Mouse (Mus musculus) kidney, adult 11 months (tissue): ENCODE measurements at regions not wholly inside any gene's neighbourhood (a gene's known extent, or its start where the extent isn't known, plus 50 kb on each side); places are given as distances from the start of the nearest gene placed in this dataset.

Experiments
- DNase-seq: peaks from one replicate; pipeline ENCODE4 v3.0.0; 2022

DNA sequence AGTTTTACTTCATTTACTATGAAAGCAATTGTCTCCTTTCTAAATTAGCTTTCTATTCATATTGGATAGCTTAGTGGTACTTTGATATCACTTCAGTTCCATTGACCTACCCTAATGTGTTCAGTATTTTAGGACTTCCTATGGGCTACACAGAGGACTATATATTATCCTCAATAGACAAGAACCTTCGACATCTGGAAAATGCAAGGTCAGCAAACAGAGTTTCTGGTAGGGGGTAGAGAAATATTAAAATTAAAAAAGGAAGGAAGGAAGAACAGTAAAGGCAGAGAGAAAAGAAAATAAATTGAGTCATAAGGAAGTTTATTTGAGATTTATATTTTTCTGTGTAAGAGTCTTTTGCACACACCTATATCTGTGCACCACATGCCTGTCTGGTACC, 107.4 kb upstream of the Insig1 start:
- DNase-seq = no peak

DNA sequence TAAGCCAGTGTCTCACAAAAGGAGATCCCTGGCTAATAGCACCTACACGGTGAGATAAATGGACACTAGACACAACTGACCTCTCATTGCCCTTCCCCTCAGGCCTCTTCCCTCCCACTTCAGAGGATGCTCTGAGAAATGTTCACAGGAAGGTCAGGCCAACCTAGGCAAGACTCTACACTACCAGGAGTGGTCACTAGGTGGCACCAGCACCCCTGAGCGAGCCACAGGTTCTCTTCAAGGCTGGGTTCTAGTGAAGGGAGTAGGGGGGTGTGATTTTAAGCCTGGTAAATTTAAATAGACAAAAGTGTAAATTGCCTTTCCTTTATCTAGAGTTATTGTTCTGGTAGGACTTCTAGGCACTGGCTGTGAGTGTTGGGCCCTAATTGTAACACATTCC, 76.0 kb upstream of the Insig1 start:
- peak; percentile 44 for DNase-seq

DNA sequence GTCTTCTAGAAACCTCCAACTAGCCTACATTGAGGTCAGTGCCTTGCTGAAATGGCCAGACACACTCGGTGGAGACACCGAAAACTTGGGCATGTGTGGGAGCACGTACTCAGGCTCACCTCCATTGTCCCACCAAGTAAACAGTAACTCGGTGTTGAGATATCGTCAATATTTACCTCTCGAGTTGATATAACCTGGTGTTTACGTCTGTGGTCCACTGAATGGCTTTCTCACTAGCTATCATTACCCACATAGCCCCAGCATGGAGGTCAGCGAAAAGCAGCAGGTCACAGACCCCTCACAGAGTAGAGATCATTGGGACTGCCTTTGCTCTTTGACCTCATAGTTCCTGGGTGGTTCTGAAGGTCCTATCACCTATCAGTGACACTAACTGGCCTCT, 73.4 kb upstream of the Insig1 start:
- DNase-seq = no peak

DNA sequence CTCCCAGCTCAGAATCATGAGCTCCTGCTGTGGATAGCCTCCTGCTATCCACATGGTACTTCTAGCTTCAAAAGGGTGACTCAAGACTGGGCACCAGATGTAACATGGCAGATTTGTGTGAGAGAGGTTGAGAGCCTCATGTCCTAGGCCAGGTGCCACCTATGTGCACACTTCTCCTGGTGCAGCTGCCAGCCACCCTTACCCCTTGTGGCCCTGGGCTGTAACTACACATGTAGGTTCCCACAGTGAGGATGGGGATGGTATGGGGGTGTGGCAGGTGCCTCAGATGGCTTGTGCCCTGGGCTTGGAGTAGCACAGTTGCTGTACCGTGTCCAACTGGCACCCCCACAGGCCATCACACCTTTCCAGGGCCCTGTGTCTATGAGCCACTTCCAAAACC, 68.2 kb upstream of the Insig1 start:
- DNase-seq = no peak

DNA sequence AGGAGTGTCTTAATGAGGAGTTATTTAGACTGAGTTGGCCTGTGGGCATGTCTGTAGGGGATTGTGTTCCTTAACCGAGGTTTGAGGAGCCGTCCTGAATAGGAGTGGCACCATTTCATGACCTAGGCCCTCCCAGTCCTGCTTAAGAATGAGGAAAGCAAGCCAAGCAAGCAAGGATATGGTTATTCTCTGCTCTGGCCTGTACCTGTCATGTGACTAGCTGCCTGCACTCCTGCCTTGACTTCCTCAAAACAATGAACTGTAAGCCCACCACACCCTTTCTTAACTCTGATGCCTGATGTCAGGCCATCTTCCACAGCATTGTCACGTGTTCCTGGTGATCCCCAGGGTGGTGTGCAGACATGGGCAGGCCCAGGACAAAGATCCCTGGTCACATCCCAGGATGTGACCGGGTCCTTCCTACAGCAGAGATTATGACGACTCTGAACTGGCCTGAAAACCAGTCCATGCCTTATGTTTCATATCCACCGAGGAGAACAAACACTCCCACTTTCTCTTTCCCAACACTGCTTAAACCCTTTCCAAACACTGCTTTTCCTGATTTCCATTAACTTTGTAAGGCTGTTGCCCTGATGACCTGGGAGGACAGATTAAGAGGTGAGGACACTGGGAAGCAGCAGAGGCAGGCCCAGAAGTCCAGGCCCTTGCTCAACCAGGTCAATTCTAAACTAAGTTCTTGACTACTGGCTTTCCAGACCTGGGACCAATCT, 67.2 kb upstream of the Insig1 start:
- DNase-seq = no peak

DNA sequence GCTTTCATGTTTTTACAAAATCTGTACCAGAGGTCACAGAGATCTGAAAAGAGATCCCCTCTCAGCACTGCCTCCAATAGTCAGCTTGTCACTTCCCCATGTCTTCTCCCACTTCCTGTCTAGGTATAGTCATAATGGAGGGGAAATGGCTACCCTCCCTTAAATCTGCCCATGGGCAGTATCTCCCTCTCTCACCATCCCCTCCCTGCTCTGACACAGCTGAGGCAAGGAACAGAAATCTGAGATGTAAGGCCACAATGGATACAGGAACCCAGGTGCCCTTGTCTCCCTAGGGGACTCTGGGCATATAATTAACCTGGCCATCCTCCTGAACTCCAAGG, 66.7 kb upstream of the Insig1 start:
- DNase-seq = no peak

DNA sequence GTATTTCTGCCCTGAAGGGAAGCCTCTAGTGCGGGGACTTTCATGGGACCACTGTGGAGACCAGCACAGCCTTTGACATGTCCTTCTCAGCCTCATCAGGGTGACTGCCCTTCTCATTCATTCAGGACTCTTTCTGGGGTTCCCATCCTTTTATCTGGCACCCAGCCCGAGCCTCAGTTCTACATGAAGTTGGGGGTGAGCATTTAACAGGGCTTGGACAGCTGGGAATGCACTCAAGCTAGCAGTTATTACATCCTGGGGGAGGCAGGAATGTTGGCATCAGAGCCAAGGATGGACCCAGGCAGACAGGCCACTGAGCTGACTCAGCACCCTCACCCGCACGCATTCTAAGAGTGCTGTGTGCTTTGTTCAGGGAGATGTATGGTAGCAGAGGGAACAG, 61.8 kb upstream of the Insig1 start:
- no peak for DNase-seq

DNA sequence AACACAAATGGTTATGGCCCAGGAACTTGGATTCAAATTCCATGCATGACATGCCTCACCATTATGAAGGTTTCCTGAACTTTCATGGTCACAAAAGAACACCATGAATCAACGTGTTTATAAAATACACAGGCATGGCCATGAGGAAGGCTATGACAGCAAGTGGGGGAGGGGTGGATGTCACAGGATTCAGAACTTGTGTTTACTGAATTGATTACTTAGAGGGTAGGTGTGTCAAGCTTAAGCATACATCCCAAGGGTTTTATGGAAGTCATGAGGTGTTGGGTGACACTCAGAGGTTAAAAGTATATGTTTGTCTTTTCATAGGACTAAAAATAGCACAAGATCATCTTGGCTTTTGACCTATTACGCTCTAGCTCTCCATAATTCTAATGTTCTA, 61.3 kb upstream of the Insig1 start:
- DNase-seq = no peak

DNA sequence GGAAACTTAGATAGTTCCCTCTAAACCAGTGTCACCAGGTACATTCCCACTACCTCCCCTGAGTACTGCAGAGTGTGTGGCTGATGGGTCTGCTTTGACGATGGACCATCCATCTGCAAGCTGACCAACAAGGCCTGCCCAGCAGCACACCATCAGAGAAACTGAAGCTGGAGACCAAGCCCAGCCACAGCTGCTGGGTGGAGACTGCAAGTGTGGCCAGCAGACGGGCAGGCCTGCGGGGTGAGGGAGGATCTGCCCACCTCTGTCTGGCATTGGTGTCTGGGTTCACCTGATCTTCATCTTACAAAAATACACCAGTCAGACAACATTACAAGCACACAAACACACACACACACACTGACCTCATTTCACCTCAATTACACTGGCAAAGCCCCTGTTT, 60.6 kb upstream of the Insig1 start:
- no peak for DNase-seq

DNA sequence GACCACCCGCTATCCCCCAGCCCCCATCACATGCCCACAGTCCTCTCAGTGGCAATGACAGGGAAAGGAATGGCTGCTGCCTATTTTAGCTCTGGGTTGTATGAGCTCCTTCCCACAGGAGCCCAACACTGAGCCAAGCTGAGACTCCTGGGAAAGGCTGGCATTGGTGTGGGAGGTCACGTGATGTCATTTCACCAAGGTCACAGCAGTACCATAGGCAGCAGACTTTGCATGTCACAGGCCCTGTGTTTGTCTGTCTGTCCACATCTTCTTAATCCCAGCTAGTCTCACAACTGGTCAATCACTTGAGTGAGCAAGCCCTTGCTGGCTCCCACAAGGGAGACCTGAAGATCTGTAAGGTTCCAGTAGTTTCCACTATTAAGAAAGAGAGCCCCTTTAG, 58.7 kb upstream of the Insig1 start:
- no peak for DNase-seq

DNA sequence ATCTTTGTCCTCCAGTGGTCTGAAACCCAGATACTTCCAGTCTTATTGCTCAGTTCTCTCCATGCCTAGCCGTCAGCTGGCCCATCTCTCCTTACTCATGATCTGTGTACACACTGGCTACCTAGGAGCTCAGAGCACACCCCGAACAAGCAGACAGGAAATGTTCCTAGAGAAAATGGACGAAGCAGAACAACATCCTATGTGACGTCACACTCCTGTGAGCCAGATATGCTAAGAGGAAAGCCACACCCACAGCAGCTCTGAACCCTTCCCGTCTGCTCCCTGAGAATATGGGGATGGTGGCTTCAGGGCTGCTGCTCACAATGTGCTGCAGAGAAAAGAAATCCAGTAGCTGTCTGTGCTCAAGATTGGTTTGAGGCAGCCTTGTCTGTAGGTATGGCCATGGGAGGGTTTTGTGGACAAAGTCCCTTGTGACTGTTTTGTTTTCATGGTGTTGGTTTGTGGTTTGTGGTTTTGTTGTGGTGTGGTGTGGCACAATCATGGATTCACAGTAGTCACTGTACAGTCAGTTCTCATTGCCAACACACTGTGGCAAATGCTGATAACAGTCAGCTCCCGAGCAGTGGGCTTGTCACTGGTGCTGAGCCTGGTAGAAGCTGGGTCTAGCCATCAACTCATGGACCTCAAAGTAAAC, 57.4 kb upstream of the Insig1 start:
- no peak for DNase-seq

DNA sequence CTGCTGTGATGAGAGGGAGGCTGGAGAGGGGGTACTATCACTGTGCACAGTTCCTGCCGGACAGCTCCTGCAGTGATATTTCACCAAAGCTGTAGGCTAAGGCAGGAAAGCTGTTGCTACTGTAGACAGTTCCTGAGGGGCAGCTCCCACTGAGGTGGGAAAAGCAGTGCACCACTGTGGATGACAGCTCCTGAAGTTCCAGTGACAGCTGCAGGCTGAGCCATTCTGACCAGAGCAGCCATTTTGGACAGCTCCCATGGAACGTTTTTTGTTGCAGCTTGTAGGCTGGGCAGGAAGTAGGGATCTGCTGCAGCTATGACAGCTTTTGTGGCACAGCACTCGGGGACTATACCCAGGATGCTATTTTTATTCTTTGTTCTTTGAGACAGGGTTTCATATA, 51.3 kb upstream of the Insig1 start:
- DNase-seq = no peak
